Mouse (Mus musculus): ENCODE data around the gene Phf3. TPM values are rescaled to one million over a fixed set of nuclear protein-coding genes. Genes with fewer than 3 reads are reported as not detected.
"Not testable (repeated sequence)": the region's sequence is repeated elsewhere in the genome, so short reads cannot be mapped to it uniquely, and the experiment has no call there.

Phf3 gene
- polyA plus RNA-seq, 1 experiment from 2014 or later: 41.4 TPM

- H3K4me1 ChIP-seq (ENCODE audit: control insufficient read depth, insufficient read depth, low read length); DNase-seq (ENCODE audit: low spot score); H3K27me3 ChIP-seq (replicated peaks; ENCODE audit: control insufficient read depth, insufficient read depth, low read length); ATAC-seq (ENCODE audit: low read depth); H3K4me2 ChIP-seq (ENCODE audit: low read depth, low read length); H3K4me3 ChIP-seq (ENCODE audit: low read depth, low read length); H3K36me3 ChIP-seq (ENCODE audit: control insufficient read depth, insufficient read depth, low read length); H3K9me3 ChIP-seq (ENCODE audit: control insufficient read depth, low read length); H3K9ac ChIP-seq (ENCODE audit: low read depth, low read length); H3K27ac ChIP-seq (replicated peaks; ENCODE audit: low read depth, low read length): not testable (repeated sequence)
Observed at GRCm38 (mm10) chr1:30895366-30895765, 21.6 kb upstream of the Phf3 start.

- DNase-seq (ENCODE audit: low spot score); H3K4me3 ChIP-seq (ENCODE audit: low read depth, low read length); H3K4me2 ChIP-seq (ENCODE audit: low read depth, low read length); ATAC-seq (ENCODE audit: low read depth); H3K27me3 ChIP-seq (replicated peaks; ENCODE audit: control insufficient read depth, insufficient read depth, low read length); H3K36me3 ChIP-seq (ENCODE audit: control insufficient read depth, insufficient read depth, low read length); H3K27ac ChIP-seq (replicated peaks; ENCODE audit: low read depth, low read length); H3K9me3 ChIP-seq (ENCODE audit: control insufficient read depth, low read length); H3K9ac ChIP-seq (ENCODE audit: low read depth, low read length); H3K4me1 ChIP-seq (ENCODE audit: control insufficient read depth, insufficient read depth, low read length): not testable (repeated sequence)
- whole genome bisulfite sequencing: 95% methylated on average over 1 of the region's 1 CpGs
Observed at GRCm38 (mm10) chr1:30883806-30884205, 10.1 kb upstream of the Phf3 start.

- DNase-seq (ENCODE audit: low spot score) (peak; percentile 10), ATAC-seq (ENCODE audit: low read depth) (no peak)
- no peaks in the 10 kb centered on the region for H3K9me3 ChIP-seq (ENCODE audit: control insufficient read depth, low read length)
- H3K4me2 ChIP-seq (ENCODE audit: low read depth, low read length): no peak overlapping the region
- no peak overlapping the region for H3K27ac ChIP-seq (replicated peaks; ENCODE audit: low read depth, low read length)
- no peak overlapping the region for H3K9ac ChIP-seq (ENCODE audit: low read depth, low read length)
- H3K4me3 ChIP-seq (ENCODE audit: low read depth, low read length): no peak overlapping the region
- H3K4me1 ChIP-seq (ENCODE audit: control insufficient read depth, insufficient read depth, low read length): peaks cover 6% of the 10 kb centered on the region
- H3K36me3 ChIP-seq (ENCODE audit: control insufficient read depth, insufficient read depth, low read length): no peaks in the 10 kb centered on the region
- H3K27me3 ChIP-seq (replicated peaks; ENCODE audit: control insufficient read depth, insufficient read depth, low read length): no peaks in the 10 kb centered on the region
Observed at GRCm38 (mm10) chr1:30875746-30876145, 2.0 kb upstream of the Phf3 start.

- whole genome bisulfite sequencing: 31% methylated on average over 15 of the region's 15 CpGs
- peaks cover 6% of the 10 kb centered on the region for H3K4me1 ChIP-seq (ENCODE audit: control insufficient read depth, insufficient read depth, low read length)
- peak overlapping the region; percentile 98 for H3K9ac ChIP-seq (ENCODE audit: low read depth, low read length)
- peak overlapping the region; percentile 72 for H3K4me2 ChIP-seq (ENCODE audit: low read depth, low read length)
- H3K4me3 ChIP-seq (ENCODE audit: low read depth, low read length): peak overlapping the region; percentile 91
- H3K9me3 ChIP-seq (ENCODE audit: control insufficient read depth, low read length): no peaks in the 10 kb centered on the region
- no peaks in the 10 kb centered on the region for H3K27me3 ChIP-seq (replicated peaks; ENCODE audit: control insufficient read depth, insufficient read depth, low read length)
- DNase-seq (ENCODE audit: low spot score) (peak; percentile 23), ATAC-seq (ENCODE audit: low read depth) (no peak)
- no peaks in the 10 kb centered on the region for H3K36me3 ChIP-seq (ENCODE audit: control insufficient read depth, insufficient read depth, low read length)
- peak overlapping the region; percentile 98 for H3K27ac ChIP-seq (replicated peaks; ENCODE audit: low read depth, low read length)
Observed at GRCm38 (mm10) chr1:30874261-30875131, 775 bp upstream of the Phf3 start.

- H3K27ac ChIP-seq (replicated peaks; ENCODE audit: low read depth, low read length): peak overlapping the region; percentile 98
- no peaks in the 10 kb centered on the region for H3K27me3 ChIP-seq (replicated peaks; ENCODE audit: control insufficient read depth, insufficient read depth, low read length)
- no peaks in the 10 kb centered on the region for H3K9me3 ChIP-seq (ENCODE audit: control insufficient read depth, low read length)
- H3K4me1 ChIP-seq (ENCODE audit: control insufficient read depth, insufficient read depth, low read length): peaks cover 6% of the 10 kb centered on the region
- peak overlapping the region; percentile 91 for H3K4me3 ChIP-seq (ENCODE audit: low read depth, low read length)
- H3K36me3 ChIP-seq (ENCODE audit: control insufficient read depth, insufficient read depth, low read length): no peaks in the 10 kb centered on the region
- DNase-seq (ENCODE audit: low spot score): peak; percentile 33
- peak overlapping the region; percentile 72 for H3K4me2 ChIP-seq (ENCODE audit: low read depth, low read length)
- H3K9ac ChIP-seq (ENCODE audit: low read depth, low read length): peak overlapping the region; percentile 98
- WGBS: 1% methylated on average over 16 of the region's 79 CpGs
- ATAC-seq (ENCODE audit: low read depth): peak; percentile 76
Observed at GRCm38 (mm10) chr1:30872836-30873540, 733 bp downstream of the Phf3 start.

GRCm38 (mm10) chr1:30867786-30868185 lies 5.9 kb downstream of the Phf3 start:
- Histone ChIP-seq H3K4me2 (ENCODE audit: low read depth, low read length) (no peak overlapping the region), H3K9me3 (ENCODE audit: control insufficient read depth, low read length) (no peaks in the 10 kb centered on the region), H3K4me1 (ENCODE audit: control insufficient read depth, insufficient read depth, low read length) (peaks cover 6% of the 10 kb centered on the region), H3K27ac (replicated peaks; ENCODE audit: low read depth, low read length) (no peak overlapping the region), H3K36me3 (ENCODE audit: control insufficient read depth, insufficient read depth, low read length) (no peaks in the 10 kb centered on the region), H3K9ac (ENCODE audit: low read depth, low read length) (no peak overlapping the region), H3K4me3 (ENCODE audit: low read depth, low read length) (no peak overlapping the region), H3K27me3 (replicated peaks; ENCODE audit: control insufficient read depth, insufficient read depth, low read length) (no peaks in the 10 kb centered on the region)
- DNase-seq (ENCODE audit: low spot score) (no peak), ATAC-seq (ENCODE audit: low read depth) (no peak)
- 98% methylated on average over 4 of the region's 4 CpGs for WGBS

GRCm38 (mm10) chr1:30852518-30852917 lies 21.2 kb downstream of the Phf3 start:
- DNase-seq (ENCODE audit: low spot score): no peak
- 86% methylated on average over 3 of the region's 3 CpGs for WGBS
- H3K4me2 ChIP-seq (ENCODE audit: low read depth, low read length): no peak overlapping the region
- no peaks in the 10 kb centered on the region for H3K27me3 ChIP-seq (replicated peaks; ENCODE audit: control insufficient read depth, insufficient read depth, low read length)
- ATAC-seq (ENCODE audit: low read depth): no peak
- H3K4me3 ChIP-seq (ENCODE audit: low read depth, low read length): no peak overlapping the region
- no peak overlapping the region for H3K27ac ChIP-seq (replicated peaks; ENCODE audit: low read depth, low read length)
- H3K9ac ChIP-seq (ENCODE audit: low read depth, low read length): no peak overlapping the region
- no peaks in the 10 kb centered on the region for H3K4me1 ChIP-seq (ENCODE audit: control insufficient read depth, insufficient read depth, low read length)
- peaks cover 11% of the 10 kb centered on the region; the same call in 1 of the 2 replicates for H3K36me3 ChIP-seq (ENCODE audit: control insufficient read depth, insufficient read depth, low read length)
- H3K9me3 ChIP-seq (ENCODE audit: control insufficient read depth, low read length): no peaks in the 10 kb centered on the region

- H3K4me2 ChIP-seq (ENCODE audit: low read depth, low read length): no peak overlapping the region
- no peak overlapping the region for H3K9ac ChIP-seq (ENCODE audit: low read depth, low read length)
- no peak overlapping the region for H3K4me3 ChIP-seq (ENCODE audit: low read depth, low read length)
- H3K27ac ChIP-seq (replicated peaks; ENCODE audit: low read depth, low read length): no peak overlapping the region
- H3K9me3 ChIP-seq (ENCODE audit: control insufficient read depth, low read length): no peaks in the 10 kb centered on the region
- no peaks in the 10 kb centered on the region for H3K27me3 ChIP-seq (replicated peaks; ENCODE audit: control insufficient read depth, insufficient read depth, low read length)
- WGBS: 95% methylated on average over 3 of the region's 3 CpGs
- peaks cover 11% of the 10 kb centered on the region; the same call in 1 of the 2 replicates for H3K36me3 ChIP-seq (ENCODE audit: control insufficient read depth, insufficient read depth, low read length)
- no peaks in the 10 kb centered on the region for H3K4me1 ChIP-seq (ENCODE audit: control insufficient read depth, insufficient read depth, low read length)
- no peak for DNase-seq (ENCODE audit: low spot score)
- no peak for ATAC-seq (ENCODE audit: low read depth)
Observed at GRCm38 (mm10) chr1:30851920-30852319, 21.8 kb downstream of the Phf3 start.

All from embryonic facial prominence, embryonic 14.5 days (tissue).